Mouse (Mus musculus): ENCODE measurements around the gene Mrtfa.

Gene Mrtfa

GRCm38 (mm10) chr15:80994959-80995358 is 195.6 kb downstream of the Mrtfa start:
- no peak for DNase-seq (ENCODE audit: low read depth, low spot score)

DNA sequence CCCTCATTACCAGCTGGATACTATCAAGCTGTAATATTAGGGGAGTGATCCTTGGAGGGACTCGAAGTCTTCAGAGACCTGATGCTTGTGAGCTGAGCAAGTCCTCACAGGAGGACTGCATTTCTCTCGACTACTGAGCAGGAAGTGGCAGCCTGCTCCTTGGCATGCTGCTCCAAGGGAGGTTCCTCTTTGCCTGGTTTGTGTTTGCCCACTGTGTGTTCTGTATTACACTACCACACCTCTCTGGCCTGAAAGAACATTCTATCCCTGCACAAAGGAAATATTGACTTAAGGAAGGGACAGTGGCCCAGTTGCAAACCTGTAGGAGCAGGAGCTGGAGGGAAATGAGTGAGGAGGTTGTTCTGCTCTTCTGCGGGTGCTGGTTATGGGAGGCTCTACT is 200.8 kb downstream of the Mrtfa start:
- DNase-seq (ENCODE audit: low read depth, low spot score): no peak

DNA sequence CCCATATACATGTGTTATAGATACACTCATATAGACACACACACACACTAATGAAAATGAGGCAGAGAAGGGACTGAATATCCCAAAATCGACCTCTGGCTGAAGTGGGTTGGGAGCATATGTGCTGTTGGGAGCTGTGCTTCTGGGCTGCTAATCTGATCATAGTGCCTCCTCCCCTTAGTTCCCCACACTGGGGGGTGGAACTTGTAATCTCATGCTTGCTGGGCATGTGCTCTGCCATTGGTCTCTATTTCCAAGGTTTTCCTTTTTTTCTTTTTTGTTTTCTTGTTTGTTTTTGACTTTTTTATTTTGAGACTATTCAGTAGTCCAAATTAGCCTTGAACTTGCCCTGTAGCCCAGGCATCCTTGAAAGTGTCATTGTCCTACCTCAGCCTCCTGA is 202.2 kb downstream of the Mrtfa start:
- DNase-seq (ENCODE audit: low read depth, low spot score): no peak

DNA sequence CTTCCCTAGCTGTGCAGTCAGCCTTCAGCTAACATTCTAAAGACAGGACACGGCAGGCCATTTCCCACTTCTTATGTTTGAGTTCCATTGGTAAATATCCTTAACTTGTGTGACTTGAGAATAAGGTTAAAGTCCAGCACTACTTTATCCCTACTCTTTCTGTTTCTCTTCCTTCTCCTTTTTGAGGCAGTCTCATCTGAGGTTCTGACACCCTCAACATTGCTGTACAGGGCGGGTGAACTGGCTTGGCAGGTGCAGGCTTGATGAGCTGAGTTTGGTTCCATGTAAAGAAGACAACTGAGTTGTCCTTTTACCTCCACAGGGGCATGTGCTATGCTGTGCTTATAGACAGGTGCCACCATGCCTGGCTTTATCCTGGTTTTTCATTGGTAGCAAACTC is 207.3 kb downstream of the Mrtfa start:
- DNase-seq (ENCODE audit: low read depth, low spot score): no peak

- no peak for DNase-seq (ENCODE audit: low read depth, low spot score)
These were observed 209.4 kb downstream of the Mrtfa start for GRCm38 (mm10) chr15:80981176-80981575.

GRCm38 (mm10) chr15:80979611-80980010 is 210.9 kb downstream of the Mrtfa start:
- peak; percentile 45 for DNase-seq (ENCODE audit: low read depth, low spot score)

- peak; percentile 72 for DNase-seq (ENCODE audit: low read depth, low spot score)
These were observed 212.8 kb downstream of the Mrtfa start, which contains the start of gene Sgsm3 for GRCm38 (mm10) chr15:80977620-80978334. Gene Sgsm3 (plus strand): TSS chr15:80977765.

DNA sequence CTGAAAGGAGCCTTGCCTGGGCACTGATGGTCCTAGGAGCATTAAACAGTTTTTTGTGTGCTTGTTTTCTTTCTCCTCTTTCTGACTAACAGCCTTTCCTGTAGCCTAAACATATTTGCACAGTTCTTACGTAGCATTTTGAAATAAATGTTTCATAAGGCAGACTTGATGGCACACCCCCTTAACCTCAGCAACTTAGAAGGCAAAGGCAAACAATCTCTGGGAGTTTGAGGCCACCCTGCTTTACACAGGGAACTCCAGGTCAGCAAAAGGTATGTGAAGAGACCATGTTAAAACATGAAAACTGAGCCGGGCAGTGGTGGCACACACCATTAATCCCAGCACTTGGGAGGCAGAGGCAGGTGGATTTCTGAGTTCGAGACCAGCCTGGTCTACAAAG is 214.9 kb downstream of the Mrtfa start:
- no peak for DNase-seq (ENCODE audit: low read depth, low spot score)

GRCm38 (mm10) chr15:80974311-80974710 is 216.2 kb downstream of the Mrtfa start:
- no peak for DNase-seq (ENCODE audit: low read depth, low spot score)

- no peak for DNase-seq (ENCODE audit: low read depth, low spot score)
These were observed 221.2 kb downstream of the Mrtfa start for GRCm38 (mm10) chr15:80969371-80969770.

Measured in 3T3-L1 (cell line).